Mouse (Mus musculus) forebrain, embryonic 13.5 days (tissue): ENCODE data around the gene Tmem101. TPM values are rescaled to one million over a fixed set of nuclear protein-coding genes. Genes with fewer than 3 reads are reported as not detected.
"Not testable (repeated sequence)": the region's sequence is repeated elsewhere in the genome, so short reads cannot be mapped to it uniquely, and the experiment has no call there.

Source experiments
- ATAC-seq: fragments of 200-750 bp; cut with Nextera tagmentation; 2 replicates; pipeline ENCODE4 v1.8.0; 2017
- H3K27ac ChIP-seq: fragments of 300-500 bp; sonication (generic); 2 replicates; pipeline ENCODE4 v1.5.1; 2015; ENCODE audit warnings: inconsistent platforms, mild to moderate bottlenecking, moderate library complexity
- H3K27me3 ChIP-seq: fragments of 300-500 bp; sonication (generic); 2 replicates; pipeline ENCODE4 v1.6.1; 2015; ENCODE audit warnings: mild to moderate bottlenecking, inconsistent platforms
- H3K36me3 ChIP-seq: fragments of 300-500 bp; sonication (generic); 2 replicates; pipeline ENCODE4 v1.6.1; 2015; ENCODE audit warnings: mild to moderate bottlenecking, inconsistent platforms; ENCODE audit not compliant: poor library complexity, severe bottlenecking
- H3K4me1 ChIP-seq: fragments of 300-500 bp; sonication (generic); 2 replicates; pipeline ENCODE4 v1.6.1; 2015; ENCODE audit warnings: inconsistent platforms
- H3K4me2 ChIP-seq: fragments of 300-500 bp; sonication (generic); 2 replicates; pipeline ENCODE4 v1.6.1; 2015; ENCODE audit warnings: inconsistent platforms, mild to moderate bottlenecking, moderate library complexity
- H3K4me3 ChIP-seq: fragments of 300-500 bp; sonication (generic); 2 replicates; pipeline ENCODE4 v1.5.1; 2015; ENCODE audit warnings: mild to moderate bottlenecking, inconsistent platforms
- H3K9ac ChIP-seq: fragments of 300-500 bp; sonication (generic); 2 replicates; pipeline ENCODE4 v1.6.1; 2015; ENCODE audit warnings: mild to moderate bottlenecking, inconsistent platforms
- H3K9me3 ChIP-seq: fragments of 300-500 bp; sonication (generic); replicated peaks from 2 replicates; pipeline ENCODE4 v1.6.1; 2016; ENCODE audit warnings: inconsistent platforms
- WGBS: fragments of 180-500 bp; shearing (Covaris S2); methylation state at CpG from one replicate; pipeline ENCODE4 v1.1.7; 2015; 5-methylcytosine and 5-hydroxymethylcytosine counted together
- polyA plus RNA-seq: library from polyadenylated mRNA; unstranded; fragments of >200 nt; fragmentation: Nextera tagmentation; extraction: Ambion mirVana; gene quantifications from 2 replicates; pipeline ENCODE4 v1.2.1, GENCODE M21; 2015

Gene Tmem101
- polyA plus RNA-seq, 1 experiment from 2014 or later = 35.6 TPM

- Histone ChIP-seq H3K27me3 (no peaks in the 10 kb centered on the region), H3K36me3 (peaks cover 19% of the 10 kb centered on the region), H3K4me3 (peak overlapping the region; percentile 92), H3K27ac (peak overlapping the region; percentile 96; the same call in 1 of the 2 replicates), H3K9ac (peak overlapping the region; percentile 92; the same call in 1 of the 2 replicates), H3K4me1 (peaks cover 32% of the 10 kb centered on the region), H3K9me3 (no peaks in the 10 kb centered on the region), H3K4me2 (peak overlapping the region; percentile 89)
- ATAC-seq = no peak
- 61% methylated on average over 3 of the region's 3 CpGs for WGBS
These were observed 29.5 kb upstream of the Tmem101 start for GRCm38 (mm10) chr11:102185677-102186076.

- Histone ChIP-seq H3K27ac (peak within 1 kb of the TSS; percentile 96), H3K4me3 (peak within 1 kb of the TSS; percentile 92), H3K4me1 (peaks cover 24% of the 10 kb centered on the region), H3K27me3 (no peaks in the 10 kb centered on the region), H3K36me3 (peaks cover 26% of the 10 kb centered on the region), H3K9ac (peak within 1 kb of the TSS; percentile 92), H3K9me3 (no peaks in the 10 kb centered on the region), H3K4me2 (peak within 1 kb of the TSS; percentile 89)
- under 1% methylated on average over 69 of the region's 70 CpGs for WGBS
- ATAC-seq = peak; percentile 91
These were observed 28.7 kb upstream of the Tmem101 start, which contains the start of gene Lsm12 for GRCm38 (mm10) chr11:102184646-102185495. Gene Lsm12, minus strand, starts transcription at chr11:102185296.

DNA sequence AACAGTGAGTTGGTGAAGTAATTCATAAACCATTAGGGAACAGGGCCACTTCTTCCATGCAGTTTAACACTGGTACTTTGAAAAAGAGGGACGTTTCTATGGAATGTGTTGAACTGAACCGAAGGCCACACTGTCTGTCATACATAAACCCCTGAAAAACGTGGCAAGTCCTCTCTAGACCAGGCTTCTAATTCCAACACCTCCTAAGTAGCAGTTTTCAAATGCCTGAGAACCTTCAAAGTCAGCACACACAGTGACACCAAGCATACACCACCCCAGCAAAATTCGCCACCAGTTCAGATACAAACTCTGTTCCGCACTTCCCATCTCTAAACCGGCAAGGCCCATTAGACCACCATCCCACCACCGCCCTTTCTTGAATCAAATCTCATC is 28.0 kb upstream of the Tmem101 start:
- peak overlapping the region; percentile 92 for H3K4me3 ChIP-seq
- peak overlapping the region; percentile 89 for H3K4me2 ChIP-seq
- H3K4me1 ChIP-seq = peaks cover 23% of the 10 kb centered on the region
- H3K27me3 ChIP-seq = no peaks in the 10 kb centered on the region
- H3K27ac ChIP-seq = peak overlapping the region; percentile 96
- WGBS = 6% methylated on average over 7 of the region's 7 CpGs
- H3K36me3 ChIP-seq = peaks cover 30% of the 10 kb centered on the region
- ATAC-seq = no peak
- H3K9ac ChIP-seq = peak overlapping the region; percentile 92
- no peaks in the 10 kb centered on the region for H3K9me3 ChIP-seq

GRCm38 (mm10) chr11:102179836-102180235 is 23.6 kb upstream of the Tmem101 start:
- Histone ChIP-seq H3K36me3 (peaks cover 63% of the 10 kb centered on the region), H3K27me3 (no peaks in the 10 kb centered on the region), H3K4me2 (no peak overlapping the region), H3K9me3 (no peaks in the 10 kb centered on the region), H3K27ac (no peak overlapping the region), H3K4me1 (peaks cover 15% of the 10 kb centered on the region), H3K9ac (no peak overlapping the region), H3K4me3 (no peak overlapping the region)
- ATAC-seq = no peak

GRCm38 (mm10) chr11:102168689-102169088 is 12.5 kb upstream of the Tmem101 start:
- no peaks in the 10 kb centered on the region for H3K9me3 ChIP-seq
- H3K36me3 ChIP-seq = peaks cover 64% of the 10 kb centered on the region
- no peak overlapping the region for H3K4me3 ChIP-seq
- 0 out of 2 replicates have a peak, but pooled peaks cover 5% of the 10 kb centered on the region for H3K4me1 ChIP-seq
- H3K4me2 ChIP-seq = no peak overlapping the region
- H3K27ac ChIP-seq = no peak overlapping the region
- 90% methylated on average over 5 of the region's 5 CpGs for WGBS
- H3K27me3 ChIP-seq = no peaks in the 10 kb centered on the region
- no peak for ATAC-seq
- H3K9ac ChIP-seq = no peak overlapping the region

DNA sequence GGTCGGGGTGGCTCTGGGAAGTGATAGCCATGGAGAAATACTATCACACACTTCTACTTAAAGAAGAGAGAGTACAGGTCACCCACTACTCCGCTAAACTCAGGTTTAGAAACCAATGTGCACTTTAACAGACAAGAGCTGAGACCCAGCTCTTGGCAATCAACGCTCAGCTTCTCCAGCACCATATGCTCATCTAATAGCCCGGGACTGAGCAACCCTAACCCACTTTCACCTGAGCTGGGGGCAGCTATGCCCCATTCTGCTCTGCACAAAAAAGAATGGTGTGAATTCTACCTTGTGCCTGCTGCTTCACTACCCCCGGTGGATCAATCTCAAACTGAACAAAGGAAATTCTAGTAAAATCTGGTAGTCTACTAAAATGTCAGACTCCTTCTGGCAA is 11.3 kb upstream of the Tmem101 start:
- H3K9me3 ChIP-seq = no peaks in the 10 kb centered on the region
- WGBS = 93% methylated on average over 5 of the region's 5 CpGs
- H3K4me3 ChIP-seq = no peak overlapping the region
- no peak for ATAC-seq
- H3K4me1 ChIP-seq = 0 out of 2 replicates have a peak, but pooled peaks cover 5% of the 10 kb centered on the region
- H3K27me3 ChIP-seq = no peaks in the 10 kb centered on the region
- no peak overlapping the region for H3K9ac ChIP-seq
- no peak overlapping the region for H3K4me2 ChIP-seq
- peaks cover 73% of the 10 kb centered on the region for H3K36me3 ChIP-seq
- 0 out of 2 replicates have a peak overlapping the region, but pooled peaks have one; percentile 12 for H3K27ac ChIP-seq

DNA sequence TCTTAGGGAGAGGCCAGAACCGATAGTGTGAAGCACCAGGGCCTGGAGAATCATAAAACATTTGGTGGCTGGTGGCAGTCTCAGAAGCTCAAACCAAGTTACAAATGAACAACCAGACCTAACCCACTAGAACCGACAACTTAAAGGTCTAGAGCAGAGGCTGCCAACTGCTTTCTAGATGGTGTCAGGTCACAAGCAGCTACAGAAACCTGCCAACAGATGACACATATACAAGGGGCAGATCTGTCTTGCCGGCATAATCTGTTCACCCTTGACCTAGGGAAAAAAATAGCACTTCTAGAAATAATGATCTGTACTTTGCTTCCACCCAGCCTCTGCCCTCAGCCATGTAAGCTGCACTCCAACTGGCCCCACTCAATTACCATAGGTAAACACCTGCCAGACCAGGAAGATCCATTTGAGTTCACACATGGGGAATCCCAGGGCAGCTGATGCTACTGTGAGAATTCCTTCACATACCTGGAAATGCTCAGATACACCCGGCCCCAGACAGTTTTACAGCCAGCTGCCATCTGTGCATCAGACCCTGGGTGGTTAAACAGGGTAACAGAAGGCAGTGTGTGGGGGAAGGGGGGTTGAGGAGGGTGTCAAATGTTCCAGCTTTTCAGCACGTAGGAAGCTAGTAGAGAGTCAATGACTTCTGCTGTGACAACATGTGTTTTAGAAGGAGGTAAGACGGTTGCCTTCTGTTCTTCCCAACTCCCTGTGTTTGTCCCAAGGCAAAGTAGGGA is 9.9 kb upstream of the Tmem101 start:
- ATAC-seq = no peak
- H3K4me2 ChIP-seq = no peak overlapping the region
- H3K27ac ChIP-seq = no peak overlapping the region
- no peaks in the 10 kb centered on the region for H3K9me3 ChIP-seq
- H3K4me1 ChIP-seq = 0 out of 2 replicates have a peak, but pooled peaks cover 5% of the 10 kb centered on the region
- peaks cover 84% of the 10 kb centered on the region for H3K36me3 ChIP-seq
- no peaks in the 10 kb centered on the region for H3K27me3 ChIP-seq
- H3K4me3 ChIP-seq = no peak overlapping the region
- 73% methylated on average over 6 of the region's 6 CpGs for WGBS
- H3K9ac ChIP-seq = no peak overlapping the region

- ATAC-seq = no peak
- Histone ChIP-seq H3K9ac (no peak overlapping the region), H3K36me3 (peaks cover 40% of the 10 kb centered on the region), H3K4me1 (peaks cover 10% of the 10 kb centered on the region), H3K27ac (no peak overlapping the region), H3K4me3 (no peak overlapping the region), H3K4me2 (no peak overlapping the region), H3K27me3 (no peaks in the 10 kb centered on the region), H3K9me3 (no peaks in the 10 kb centered on the region)
- WGBS = 74% methylated on average over 5 of the region's 5 CpGs
These were observed 3.6 kb upstream of the Tmem101 start for GRCm38 (mm10) chr11:102159781-102160180.

GRCm38 (mm10) chr11:102158024-102158423 is 1.8 kb upstream of the Tmem101 start:
- H3K27me3 ChIP-seq, H3K9me3 ChIP-seq, H3K9ac ChIP-seq, H3K27ac ChIP-seq, H3K4me3 ChIP-seq, ATAC-seq, H3K4me2 ChIP-seq: not testable (repeated sequence)
- 87% methylated on average over 2 of the region's 2 CpGs for WGBS
- H3K4me1 ChIP-seq = peaks cover 13% of the 10 kb centered on the region
- peaks cover 34% of the 10 kb centered on the region for H3K36me3 ChIP-seq

- Histone ChIP-seq H3K27ac (no peak overlapping the region), H3K4me2 (no peak overlapping the region), H3K4me3 (no peak overlapping the region), H3K36me3 (peaks cover 31% of the 10 kb centered on the region), H3K27me3 (no peaks in the 10 kb centered on the region), H3K4me1 (peaks cover 13% of the 10 kb centered on the region), H3K9ac (no peak overlapping the region), H3K9me3 (no peaks in the 10 kb centered on the region)
- WGBS = 5% methylated on average over 1 of the region's 1 CpGs
- peak; percentile 42; the same call in 1 of the 2 replicates for ATAC-seq
These were observed 534 bp upstream of the Tmem101 start for GRCm38 (mm10) chr11:102156786-102157089.

DNA sequence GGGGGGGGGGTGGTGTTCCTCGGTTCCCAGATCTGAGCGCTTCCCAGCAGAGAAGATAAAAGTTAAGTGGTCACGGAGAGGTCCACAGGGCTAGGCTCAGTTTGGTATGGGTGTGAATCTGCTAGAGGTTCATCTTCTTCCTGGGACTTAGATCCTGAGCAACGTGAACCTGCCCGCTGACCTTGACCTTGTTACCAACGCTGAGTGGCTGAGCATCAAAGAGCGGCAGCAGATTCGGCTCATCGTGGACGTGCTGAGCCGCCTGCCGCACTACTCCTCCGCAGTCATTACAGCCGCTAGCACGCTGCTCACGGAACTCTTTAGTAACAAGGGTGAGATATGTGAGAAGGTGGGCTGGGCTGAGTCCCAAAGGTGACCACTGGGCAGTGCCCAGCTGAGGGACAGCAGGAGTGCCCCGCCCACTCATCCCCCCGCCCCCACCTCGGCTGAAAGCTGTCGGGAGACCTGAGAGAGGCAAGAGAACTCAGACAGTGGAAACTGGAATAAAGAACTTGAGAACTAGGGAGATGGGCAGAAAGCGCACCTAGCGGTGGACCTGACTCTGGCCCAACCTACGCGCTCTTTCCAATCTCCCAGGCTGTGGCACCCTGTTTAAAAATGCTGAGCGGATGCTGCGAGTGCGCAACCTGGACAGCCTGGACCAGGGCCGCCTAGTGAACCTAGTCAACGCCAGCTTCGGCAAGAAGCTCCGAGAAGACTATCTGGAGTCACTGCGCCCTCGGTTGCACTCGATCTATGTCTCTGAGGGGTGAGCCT is 8.8 kb downstream of the Tmem101 start:
- Histone ChIP-seq H3K27me3 (peaks cover 73% of the 10 kb centered on the region), H3K36me3 (peaks cover under 1% of the 10 kb centered on the region), H3K4me3 (no peak overlapping the region), H3K9ac (no peak overlapping the region), H3K4me2 (0 out of 2 replicates have a peak overlapping the region, but pooled peaks have one; percentile 16), H3K27ac (no peak overlapping the region), H3K4me1 (peaks cover 10% of the 10 kb centered on the region; the same call in 1 of the 2 replicates), H3K9me3 (no peaks in the 10 kb centered on the region)
- 13% methylated on average over 34 of the region's 34 CpGs for WGBS
- ATAC-seq = no peak
